Mouse (Mus musculus) hindbrain, postnatal 0 days (tissue): ENCODE results near the gene Plcxd1. TPM values are rescaled to one million over a fixed set of nuclear protein-coding genes. Genes with fewer than 3 reads are reported as not detected.
"Not testable (repeated sequence)": the region's sequence is repeated elsewhere in the genome, so short reads cannot be mapped to it uniquely, and the experiment has no call there.

ENCODE experiments used
- ATAC-seq: fragments of 200-750 bp; cut with Nextera tagmentation; 2 replicates; pipeline ENCODE4 v1.8.0; 2017; ENCODE audit warnings: mild to moderate bottlenecking, moderate TSS enrichment, moderate library complexity
- DNase-seq: peaks from one replicate; pipeline ENCODE4 v3.0.0-alpha.2; 2015; ENCODE audit warnings: low spot score
- H3K27ac ChIP-seq: fragments of 300-500 bp; sonication (generic); 2 replicates; pipeline ENCODE4 v1.5.1; 2014; ENCODE audit warnings: mild to moderate bottlenecking
- H3K27me3 ChIP-seq: fragments of 300-500 bp; sonication (generic); 2 replicates; pipeline ENCODE4 v1.6.1; 2014; ENCODE audit warnings: low read length, mixed read lengths; ENCODE audit not compliant: insufficient read depth
- H3K36me3 ChIP-seq: fragments of 300-500 bp; sonication (generic); 2 replicates; pipeline ENCODE4 v1.6.1; 2014; ENCODE audit warnings: low read length, mixed read lengths; ENCODE audit not compliant: insufficient read depth
- H3K4me1 ChIP-seq: fragments of 300-500 bp; sonication (generic); 2 replicates; pipeline ENCODE4 v1.6.1; 2014; ENCODE audit warnings: antibody characterized with exemption, low read length, mixed read lengths; ENCODE audit not compliant: insufficient read depth
- H3K4me2 ChIP-seq: fragments of 300-500 bp; sonication (generic); 2 replicates; pipeline ENCODE4 v1.6.1; 2014; ENCODE audit warnings: low read depth, mild to moderate bottlenecking, low read length, moderate library complexity, mixed read lengths
- H3K4me3 ChIP-seq: fragments of 300-500 bp; sonication (generic); 2 replicates; pipeline ENCODE4 v1.5.1; 2014; ENCODE audit warnings: low read length
- H3K9ac ChIP-seq: fragments of 300-500 bp; sonication (generic); replicated peaks from 2 replicates; pipeline ENCODE4 v1.6.1; 2014; ENCODE audit warnings: mild to moderate bottlenecking, low read length, moderate library complexity, mixed read lengths
- H3K9me3 ChIP-seq: fragments of 300-500 bp; sonication (generic); 2 replicates; pipeline ENCODE4 v1.6.1; 2016; ENCODE audit warnings: low read length, mixed read lengths
- CTCF ChIP-seq: IDR thresholded peaks from 2 replicates; pipeline ENCODE4 v1.5.1; 2016; ENCODE audit warnings: antibody characterized with exemption, control low read depth, low read depth
- WGBS: fragments of 180-500 bp; shearing (Covaris S2); extraction: QIAGEN DNeasy Blood & Tissue Kit; methylation state at CpG from one replicate; pipeline ENCODE4 v1.1.7; 2014; 5-methylcytosine and 5-hydroxymethylcytosine counted together
- polyA plus RNA-seq: library from polyadenylated mRNA; unstranded; fragments of >200 nt; fragmentation: Nextera tagmentation; extraction: Ambion mirVana; gene quantifications from 2 replicates; pipeline ENCODE4 v1.2.1, GENCODE M21; 2015
- total RNA-seq: library from RNA; depleted of rRNA; stranded (reverse); fragments of >200 nt; gene quantifications from 2 replicates; pipeline ENCODE4 v1.2.3, GENCODE M21; 2014; rRNA removed

The Plcxd1 gene
- total RNA-seq (14.4 and 22.8 TPM in 2 replicates), polyA plus RNA-seq (8.6 and 8.7 TPM in 2 replicates)

GRCm38 (mm10) chr5:110099656-110100580 is at the start of gene Plcxd1:
Gene Plcxd1 (plus strand): TSS chr5:110099969.
- DNase-seq (no peak), ATAC-seq (no peak)
- peak within 1 kb of the TSS; percentile 40 for H3K4me3 ChIP-seq
- no peak within 1 kb of the TSS for H3K27ac ChIP-seq
- peak within 1 kb of the TSS; percentile 78 for H3K4me2 ChIP-seq
- peak within 1 kb of the TSS; percentile 46; the same call in 1 of the 2 replicates for H3K9ac ChIP-seq
- no peaks in the 10 kb centered on the region for H3K9me3 ChIP-seq
- TF ChIP-seq CTCF, result no peak
- H3K27me3 ChIP-seq, result no peaks in the 10 kb centered on the region
- peaks cover 22% of the 10 kb centered on the region for H3K36me3 ChIP-seq
- peaks cover 11% of the 10 kb centered on the region for H3K4me1 ChIP-seq
- 5% methylated on average over 25 of the region's 25 CpGs for WGBS

DNA sequence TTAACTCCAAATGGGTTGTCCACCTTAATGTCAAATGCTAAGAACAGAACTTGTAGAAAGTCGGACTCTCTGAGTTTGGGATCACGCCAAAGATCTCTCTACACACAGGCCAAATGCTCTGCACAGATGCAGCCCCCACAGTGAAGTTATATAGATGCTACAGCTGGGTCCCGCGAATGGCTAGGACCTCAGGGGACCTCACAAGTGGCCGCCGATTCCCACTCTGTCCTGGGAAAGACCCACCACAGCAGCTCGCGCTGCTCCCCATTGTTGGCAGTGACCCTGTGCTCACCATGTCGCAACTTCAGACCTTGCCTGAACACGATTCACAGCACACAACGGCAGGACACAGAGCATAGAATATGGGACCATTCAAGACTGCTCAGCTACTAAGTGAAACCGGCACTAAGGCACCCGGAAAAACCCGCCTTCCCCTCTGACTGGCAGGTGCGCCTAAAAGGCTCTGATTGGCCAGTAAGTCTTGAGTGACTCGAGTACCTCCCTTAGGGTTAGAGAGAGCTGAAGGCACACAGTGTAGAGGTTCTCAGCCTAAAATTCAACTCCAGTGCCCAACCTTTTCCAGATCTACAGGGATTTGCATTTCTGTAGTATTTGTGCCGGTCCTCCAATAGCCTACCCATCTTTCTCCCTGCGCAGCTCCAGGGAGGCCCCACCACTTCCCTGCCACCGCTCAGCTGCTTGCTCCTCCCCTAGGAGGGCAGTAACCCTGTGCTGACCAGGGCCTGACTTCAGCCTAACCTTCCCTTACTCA is 41.9 kb upstream of the Plcxd1 start:
- peak overlapping the region; percentile 63 for H3K4me2 ChIP-seq
- peak overlapping the region; percentile 54 for H3K4me3 ChIP-seq
- peak overlapping the region; percentile 44 for H3K9ac ChIP-seq
- peak; percentile 99 for ATAC-seq
- 0 out of 2 replicates have a peak, but pooled peaks cover 5% of the 10 kb centered on the region for H3K9me3 ChIP-seq
- no peak for TF ChIP-seq CTCF
- H3K36me3 ChIP-seq, result no peaks in the 10 kb centered on the region
- DNase-seq, result peak; percentile 88
- H3K27me3 ChIP-seq, result no peaks in the 10 kb centered on the region
- H3K27ac ChIP-seq, result peak overlapping the region; percentile 62; the same call in 1 of the 2 replicates
- 3% methylated on average over 19 of the region's 19 CpGs for WGBS
- no peaks in the 10 kb centered on the region for H3K4me1 ChIP-seq

GRCm38 (mm10) chr5:110072413-110072812 is 27.4 kb upstream of the Plcxd1 start, which contains the start of gene Gm17655:
Gene Gm17655 (minus strand): TSS chr5:110072513.
- not testable (repeated sequence) for H3K27ac ChIP-seq, H3K36me3 ChIP-seq, DNase-seq, H3K4me2 ChIP-seq, H3K4me3 ChIP-seq, H3K4me1 ChIP-seq, ATAC-seq, H3K27me3 ChIP-seq, H3K9ac ChIP-seq
- H3K9me3 ChIP-seq, result peaks cover 27% of the 10 kb centered on the region
- WGBS, result 85% methylated on average over 2 of the region's 2 CpGs

- WGBS, result 87% methylated on average over 4 of the region's 4 CpGs
- no peak overlapping the region for H3K4me3 ChIP-seq
- H3K4me2 ChIP-seq, result no peak overlapping the region
- no peak for TF ChIP-seq CTCF
- H3K27me3 ChIP-seq, result no peaks in the 10 kb centered on the region
- ATAC-seq, result no peak
- H3K36me3 ChIP-seq, result no peaks in the 10 kb centered on the region
- no peak overlapping the region for H3K27ac ChIP-seq
- peaks cover 16% of the 10 kb centered on the region; the same call in 1 of the 2 replicates for H3K9me3 ChIP-seq
- no peak overlapping the region for H3K9ac ChIP-seq
- H3K4me1 ChIP-seq, result no peaks in the 10 kb centered on the region
- DNase-seq, result no peak
Observed at GRCm38 (mm10) chr5:110082961-110083360, 16.8 kb upstream of the Plcxd1 start.

- WGBS, result 39% methylated on average over 14 of the region's 14 CpGs
- H3K27ac ChIP-seq, result no peak overlapping the region
- TF ChIP-seq CTCF, result no peak
- no peak overlapping the region for H3K4me2 ChIP-seq
- no peaks in the 10 kb centered on the region for H3K36me3 ChIP-seq
- ATAC-seq, result no peak
- DNase-seq, result no peak
- H3K9ac ChIP-seq, result no peak overlapping the region
- no peaks in the 10 kb centered on the region for H3K4me1 ChIP-seq
- no peaks in the 10 kb centered on the region for H3K27me3 ChIP-seq
- no peak overlapping the region for H3K4me3 ChIP-seq
- peaks cover 10% of the 10 kb centered on the region; the same call in 1 of the 2 replicates for H3K9me3 ChIP-seq
Observed at GRCm38 (mm10) chr5:110086161-110086866, 13.5 kb upstream of the Plcxd1 start.

- 72% methylated on average over 2 of the region's 2 CpGs for WGBS
- no peak for ATAC-seq
- H3K9ac ChIP-seq, result no peak overlapping the region
Observed at GRCm38 (mm10) chr5:110091546-110091945, 8.2 kb upstream of the Plcxd1 start.

More at GRCm38 (mm10) chr5:110091546-110091945, 8.2 kb upstream of the Plcxd1 start:
- Histone ChIP-seq H3K27me3 (no peaks in the 10 kb centered on the region), H3K4me2 (no peak overlapping the region), H3K9me3 (no peaks in the 10 kb centered on the region), H3K4me1 (no peaks in the 10 kb centered on the region), H3K27ac (no peak overlapping the region), H3K4me3 (no peak overlapping the region), H3K36me3 (no peaks in the 10 kb centered on the region)
- TF ChIP-seq CTCF, result no peak
- no peak for DNase-seq
